Mouse (Mus musculus): ENCODE results near the gene Tcf3. TPM values are rescaled to one million over a fixed set of nuclear protein-coding genes. Genes with fewer than 3 reads are reported as not detected.
A peak's percentile ranks its signal among the peaks of the same experiment; 100 is the strongest.

Tcf3 gene
- polyA plus RNA-seq, 1 experiment from 2014 or later = 85.8 TPM

DNA sequence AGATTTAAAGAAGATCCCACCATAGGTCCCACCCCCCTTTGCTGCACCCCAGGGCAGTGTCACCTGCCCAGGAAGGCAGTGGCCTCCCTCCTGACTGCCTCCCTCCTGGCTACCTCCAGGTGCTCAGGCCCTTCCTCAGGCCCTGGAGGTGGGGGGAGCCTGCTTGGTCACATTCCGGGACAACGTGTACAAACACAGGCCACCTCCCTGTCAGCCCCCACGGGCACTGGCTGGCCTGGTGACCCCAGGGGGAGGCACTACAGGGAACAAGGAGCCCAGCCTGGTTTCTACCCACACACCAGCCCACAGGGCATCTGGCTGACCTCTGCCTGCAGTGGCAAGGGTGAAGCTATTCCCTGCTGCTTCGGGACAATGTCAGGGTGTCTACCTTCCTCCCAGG lies 4.5 kb upstream of the Tcf3 start:
- 60% methylated on average over 4 of the region's 4 CpGs for WGBS
- peaks cover 18% of the 10 kb centered on the region; the same call in 1 of the 2 replicates for H3K27me3 ChIP-seq (replicated peaks)
- no peak for ATAC-seq (ENCODE audit: insufficient number of reproducible peaks, low FRiP score)
- H3K27ac ChIP-seq (ENCODE audit: poor library complexity, severe bottlenecking) = no peak overlapping the region
- H3K9ac ChIP-seq = no peak overlapping the region
- H3K4me2 ChIP-seq = no peak overlapping the region
- H3K36me3 ChIP-seq = no peaks in the 10 kb centered on the region
- no peaks in the 10 kb centered on the region for H3K9me3 ChIP-seq (replicated peaks)
- no peak overlapping the region for H3K4me3 ChIP-seq
- H3K4me1 ChIP-seq (replicated peaks) = peaks cover 9% of the 10 kb centered on the region

DNA sequence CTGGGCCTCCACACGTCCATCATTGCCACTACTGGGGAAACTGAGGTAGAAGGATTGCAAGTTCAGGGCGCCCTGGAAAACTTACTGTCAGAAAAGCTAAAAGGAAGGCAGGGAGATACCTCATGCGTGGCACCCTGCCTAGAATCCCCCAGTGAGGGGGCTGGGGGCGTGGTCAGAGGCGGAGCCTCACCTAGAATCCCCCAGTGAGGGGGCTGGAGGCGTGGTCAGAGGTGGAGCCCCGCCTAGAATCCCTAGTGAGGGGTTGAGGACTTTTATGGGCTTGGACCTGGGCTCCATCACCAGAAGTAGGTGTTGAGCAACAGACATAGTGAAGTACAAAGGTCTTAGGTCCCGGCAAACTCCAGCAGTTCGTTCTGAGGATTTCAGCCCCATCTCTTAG lies 2.8 kb upstream of the Tcf3 start:
- H3K27ac ChIP-seq (ENCODE audit: poor library complexity, severe bottlenecking) = no peak overlapping the region
- H3K4me2 ChIP-seq = peak overlapping the region; percentile 27
- no peaks in the 10 kb centered on the region for H3K9me3 ChIP-seq (replicated peaks)
- H3K4me1 ChIP-seq (replicated peaks) = peaks cover 23% of the 10 kb centered on the region
- no peak overlapping the region for H3K4me3 ChIP-seq
- 8% methylated on average over 9 of the region's 9 CpGs for WGBS
- no peaks in the 10 kb centered on the region for H3K36me3 ChIP-seq
- H3K27me3 ChIP-seq (replicated peaks) = peaks cover 18% of the 10 kb centered on the region; the same call in 1 of the 2 replicates
- ATAC-seq (ENCODE audit: insufficient number of reproducible peaks, low FRiP score) = no peak
- H3K9ac ChIP-seq = no peak overlapping the region

DNA sequence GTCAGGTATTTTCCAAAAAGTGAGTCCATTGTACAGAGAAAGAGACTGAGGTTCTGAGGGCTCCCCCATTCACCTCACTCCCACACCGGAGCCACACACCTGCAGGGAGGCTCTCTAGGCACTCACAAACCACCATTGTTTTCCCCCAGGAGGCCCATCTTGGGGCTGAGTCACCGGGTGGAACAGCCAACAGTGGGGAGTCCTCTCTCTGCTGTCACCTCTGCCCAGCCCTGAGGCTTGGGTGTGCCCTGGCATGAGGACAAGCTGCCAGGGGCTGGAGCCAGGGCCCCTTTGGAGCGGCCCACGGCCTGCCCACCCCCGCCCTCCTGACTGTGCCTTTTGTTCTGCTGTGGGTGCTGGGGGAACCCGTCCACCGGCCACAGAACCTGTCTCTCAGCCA lies 2.3 kb upstream of the Tcf3 start:
- Histone ChIP-seq H3K36me3 (peaks cover 4% of the 10 kb centered on the region), H3K27me3 (replicated peaks) (peaks cover 18% of the 10 kb centered on the region; the same call in 1 of the 2 replicates), H3K27ac (ENCODE audit: poor library complexity, severe bottlenecking) (no peak overlapping the region), H3K9ac (peak overlapping the region; percentile 41; the same call in 1 of the 2 replicates), H3K4me1 (replicated peaks) (peaks cover 28% of the 10 kb centered on the region), H3K4me3 (no peak overlapping the region), H3K4me2 (peak overlapping the region; percentile 27), H3K9me3 (replicated peaks) (no peaks in the 10 kb centered on the region)
- ATAC-seq (ENCODE audit: insufficient number of reproducible peaks, low FRiP score) = peak; percentile 63
- WGBS = 43% methylated on average over 7 of the region's 7 CpGs

DNA sequence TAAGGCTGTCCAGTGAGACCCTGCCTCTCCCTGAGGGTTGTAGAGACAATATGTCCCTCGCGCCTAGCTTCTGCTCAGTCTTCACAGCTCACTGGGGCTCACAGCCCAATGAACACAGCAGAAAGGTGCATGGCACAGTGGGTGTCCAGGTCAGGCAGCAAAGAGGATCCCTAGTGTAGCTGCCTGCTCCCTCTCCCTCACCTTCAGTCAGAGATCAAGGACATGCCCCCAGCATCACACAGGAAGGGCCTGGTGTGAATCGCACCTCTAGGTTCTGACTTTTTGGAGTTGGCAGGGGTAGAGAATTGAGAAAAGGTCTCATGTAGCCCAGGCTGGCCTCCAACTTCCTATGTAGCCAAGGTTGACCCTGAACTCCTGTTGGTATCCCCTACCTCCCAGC lies 1.4 kb upstream of the Tcf3 start:
- WGBS = 78% methylated on average over 3 of the region's 3 CpGs
- no peak overlapping the region for H3K27ac ChIP-seq (ENCODE audit: poor library complexity, severe bottlenecking)
- peaks cover 18% of the 10 kb centered on the region; the same call in 1 of the 2 replicates for H3K27me3 ChIP-seq (replicated peaks)
- no peaks in the 10 kb centered on the region for H3K9me3 ChIP-seq (replicated peaks)
- H3K9ac ChIP-seq = 0 out of 2 replicates have a peak overlapping the region, but pooled peaks have one; percentile 14
- ATAC-seq (ENCODE audit: insufficient number of reproducible peaks, low FRiP score) = no peak
- no peak overlapping the region; the same call in 1 of the 2 replicates for H3K4me3 ChIP-seq
- H3K36me3 ChIP-seq = peaks cover 13% of the 10 kb centered on the region
- H3K4me1 ChIP-seq (replicated peaks) = peaks cover 31% of the 10 kb centered on the region
- peak overlapping the region; percentile 5; the same call in 1 of the 2 replicates for H3K4me2 ChIP-seq

DNA sequence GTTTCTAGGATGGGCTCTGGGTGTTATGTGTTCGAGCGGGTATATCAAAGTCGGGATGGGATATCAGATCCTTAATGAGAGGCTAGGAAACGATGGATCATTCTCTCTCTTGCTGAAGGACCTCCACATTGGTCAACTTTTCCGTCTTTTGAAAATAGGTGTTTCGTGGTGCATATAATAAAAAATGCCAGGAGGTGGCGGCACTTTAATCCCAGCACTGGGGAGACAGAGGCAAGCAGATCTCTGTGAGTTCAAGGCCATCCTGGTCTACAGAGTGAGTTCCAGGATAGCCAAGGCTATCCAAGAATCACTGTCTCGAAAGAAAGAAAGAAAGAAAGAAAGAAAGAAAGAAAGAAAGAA lies 766 bp upstream of the Tcf3 start:
- peaks cover 19% of the 10 kb centered on the region for H3K36me3 ChIP-seq
- peaks cover 31% of the 10 kb centered on the region for H3K4me1 ChIP-seq (replicated peaks)
- WGBS = 14% methylated on average over 8 of the region's 8 CpGs
- H3K27ac ChIP-seq (ENCODE audit: poor library complexity, severe bottlenecking) = peak overlapping the region; percentile 36; the same call in 1 of the 2 replicates
- no peaks in the 10 kb centered on the region for H3K9me3 ChIP-seq (replicated peaks)
- no peak overlapping the region for H3K9ac ChIP-seq
- H3K4me2 ChIP-seq = peak overlapping the region; percentile 34
- H3K4me3 ChIP-seq = peak overlapping the region; percentile 99
- no peak for ATAC-seq (ENCODE audit: insufficient number of reproducible peaks, low FRiP score)
- peaks cover 17% of the 10 kb centered on the region; the same call in 1 of the 2 replicates for H3K27me3 ChIP-seq (replicated peaks)

DNA sequence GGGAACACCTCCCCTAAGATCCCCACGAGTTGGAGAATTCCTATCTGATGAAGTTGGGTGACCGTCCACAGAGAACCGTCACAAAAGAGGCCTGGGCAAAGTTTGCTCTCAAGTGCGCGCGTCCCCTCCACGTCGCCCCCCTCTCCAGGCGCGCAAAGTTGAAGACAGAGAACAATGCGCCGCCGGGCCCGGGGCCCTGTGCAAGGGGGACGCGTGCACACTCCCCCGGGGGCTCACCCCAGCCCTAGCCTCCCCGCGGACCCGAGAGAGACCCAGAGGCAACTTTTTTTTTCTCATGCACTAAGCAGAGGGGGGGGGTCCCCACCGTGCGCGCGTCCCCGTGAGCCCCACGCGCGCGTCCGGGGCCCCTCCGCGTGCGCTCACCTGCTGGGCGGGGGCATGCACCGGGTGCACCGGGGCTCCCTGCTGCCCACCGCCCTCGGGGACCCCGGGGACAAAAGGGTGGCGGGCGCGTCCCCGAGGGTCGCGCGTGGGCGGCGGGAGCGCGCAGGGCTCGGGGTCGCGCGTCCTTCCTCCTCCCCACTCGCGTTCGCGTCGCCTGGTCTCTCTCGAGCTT lies 423 bp downstream of the Tcf3 start:
- ATAC-seq (ENCODE audit: insufficient number of reproducible peaks, low FRiP score) = 0 out of 2 replicates have a peak, but pooled peaks have one; percentile 13
- peak overlapping the region; percentile 75 for H3K4me2 ChIP-seq
- H3K36me3 ChIP-seq = peaks cover 31% of the 10 kb centered on the region
- H3K4me3 ChIP-seq = peak overlapping the region; percentile 99
- WGBS = under 1% methylated on average over 60 of the region's 60 CpGs
- peak overlapping the region; percentile 100 for H3K9ac ChIP-seq
- no peaks in the 10 kb centered on the region for H3K9me3 ChIP-seq (replicated peaks)
- 0 out of 2 replicates have a peak, but pooled peaks cover 6% of the 10 kb centered on the region for H3K27me3 ChIP-seq (replicated peaks)
- H3K4me1 ChIP-seq (replicated peaks) = peaks cover 31% of the 10 kb centered on the region
- H3K27ac ChIP-seq (ENCODE audit: poor library complexity, severe bottlenecking) = peak overlapping the region; percentile 90

DNA sequence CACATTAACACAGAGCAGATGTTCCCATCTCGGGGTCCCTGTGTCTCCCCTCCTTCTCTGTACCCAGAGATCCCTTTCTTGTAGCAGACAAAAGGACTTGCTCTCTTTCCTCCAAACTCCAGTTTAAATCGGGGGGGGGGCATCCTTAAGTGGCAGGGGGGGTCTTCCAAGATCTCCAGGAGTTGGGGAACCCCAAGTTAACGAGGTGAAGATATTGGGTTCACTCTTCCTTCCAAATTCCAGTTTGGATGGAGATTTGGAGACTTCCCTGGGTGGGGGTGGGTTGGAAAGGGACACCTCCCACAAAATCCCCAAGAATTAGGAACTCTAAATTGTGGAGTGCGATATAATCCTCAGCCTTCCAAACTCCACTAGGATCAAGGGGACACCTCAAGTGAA lies 1.1 kb downstream of the Tcf3 start:
- no peak for ATAC-seq (ENCODE audit: insufficient number of reproducible peaks, low FRiP score)
- Histone ChIP-seq H3K27me3 (replicated peaks) (no peaks in the 10 kb centered on the region), H3K36me3 (peaks cover 37% of the 10 kb centered on the region), H3K9me3 (replicated peaks) (no peaks in the 10 kb centered on the region), H3K4me3 (peak overlapping the region; percentile 99), H3K27ac (ENCODE audit: poor library complexity, severe bottlenecking) (peak overlapping the region; percentile 90), H3K4me1 (replicated peaks) (peaks cover 31% of the 10 kb centered on the region), H3K9ac (peak overlapping the region; percentile 100), H3K4me2 (peak overlapping the region; percentile 75)
- WGBS = 5% methylated on average over 4 of the region's 4 CpGs

DNA sequence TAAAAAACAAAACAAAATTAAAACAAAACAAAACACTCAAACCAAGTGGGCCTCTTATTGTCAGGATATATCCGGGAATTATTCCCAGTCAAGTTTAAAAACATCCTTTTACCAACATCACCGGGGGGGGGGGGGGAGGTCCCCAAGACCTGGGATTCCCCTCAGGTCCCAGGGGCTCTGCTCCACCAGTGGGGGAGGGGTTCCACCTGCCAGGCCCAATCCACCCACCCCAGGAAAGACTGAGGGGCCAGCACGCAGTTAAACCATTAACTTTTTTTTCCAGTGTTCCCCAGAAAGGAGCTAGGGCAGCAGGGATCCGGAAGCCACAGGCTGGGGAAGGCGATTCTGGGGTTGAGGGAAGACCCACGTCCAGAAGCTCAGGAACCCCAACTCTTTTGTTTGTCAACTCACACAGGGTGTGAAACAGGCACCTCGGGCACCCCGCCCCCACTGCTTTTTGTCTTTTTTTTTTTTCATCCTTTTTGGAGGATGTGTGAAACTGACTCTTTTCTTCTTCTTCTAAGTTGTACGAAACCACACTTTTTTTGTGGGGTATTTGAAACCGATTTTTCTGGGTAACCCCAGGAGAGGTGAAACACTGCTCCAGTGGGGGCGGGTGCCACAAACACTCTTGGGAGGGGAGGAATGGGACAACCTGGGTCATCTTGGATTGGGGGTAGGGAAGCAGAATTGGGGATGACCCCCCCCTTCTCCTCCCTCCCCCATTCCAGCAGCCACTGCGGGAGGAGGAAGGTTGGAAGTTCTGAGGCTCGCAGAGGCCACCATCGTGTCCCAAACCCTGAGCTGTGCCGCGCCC lies 1.7 kb downstream of the Tcf3 start:
- Histone ChIP-seq H3K4me2 (peak overlapping the region; percentile 75), H3K36me3 (peaks cover 43% of the 10 kb centered on the region), H3K9me3 (replicated peaks) (no peaks in the 10 kb centered on the region), H3K27ac (ENCODE audit: poor library complexity, severe bottlenecking) (peak overlapping the region; percentile 33; the same call in 1 of the 2 replicates), H3K9ac (peak overlapping the region; percentile 100), H3K4me1 (replicated peaks) (peaks cover 31% of the 10 kb centered on the region), H3K4me3 (peak overlapping the region; percentile 99), H3K27me3 (replicated peaks) (no peaks in the 10 kb centered on the region)
- no peak for ATAC-seq (ENCODE audit: insufficient number of reproducible peaks, low FRiP score)
- 30% methylated on average over 16 of the region's 16 CpGs for WGBS

DNA sequence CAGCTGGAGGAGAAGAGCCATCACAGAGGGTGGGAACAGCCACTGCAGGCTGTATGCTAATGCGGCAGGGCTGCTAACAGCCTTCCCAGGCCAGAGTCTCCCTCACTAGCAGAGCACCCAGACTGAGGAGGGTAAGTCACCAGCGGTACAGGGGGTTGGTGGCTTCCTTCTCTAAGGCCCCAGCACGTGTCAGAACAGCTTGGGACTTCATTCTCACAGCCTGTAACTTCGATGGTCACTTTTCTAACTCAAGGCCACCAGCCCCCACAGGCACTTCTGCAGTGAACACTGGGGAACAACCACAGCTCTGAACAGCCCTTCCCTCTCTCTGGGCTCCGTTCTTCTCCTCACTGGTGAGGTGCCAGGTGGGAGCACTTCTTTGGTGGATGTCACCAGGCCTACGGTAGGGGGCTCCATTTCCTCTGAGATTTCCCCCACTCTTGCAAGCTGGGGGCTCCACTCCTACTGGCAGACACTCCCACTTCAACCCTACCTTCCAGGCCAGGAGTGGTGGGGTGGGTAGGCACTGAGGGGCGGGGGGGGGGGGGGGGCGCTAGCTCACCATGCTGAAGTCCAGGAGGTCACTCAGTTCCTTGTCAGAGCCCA lies 3.0 kb downstream of the Tcf3 start:
- Histone ChIP-seq H3K27ac (ENCODE audit: poor library complexity, severe bottlenecking) (no peak overlapping the region; the same call in 1 of the 2 replicates), H3K4me1 (replicated peaks) (peaks cover 22% of the 10 kb centered on the region), H3K27me3 (replicated peaks) (no peaks in the 10 kb centered on the region), H3K4me3 (no peak overlapping the region), H3K9me3 (replicated peaks) (peaks cover 4% of the 10 kb centered on the region; the same call in 1 of the 2 replicates), H3K9ac (no peak overlapping the region), H3K36me3 (peaks cover 56% of the 10 kb centered on the region), H3K4me2 (no peak overlapping the region)
- no peak for ATAC-seq (ENCODE audit: insufficient number of reproducible peaks, low FRiP score)
- WGBS = 77% methylated on average over 7 of the region's 8 CpGs

DNA sequence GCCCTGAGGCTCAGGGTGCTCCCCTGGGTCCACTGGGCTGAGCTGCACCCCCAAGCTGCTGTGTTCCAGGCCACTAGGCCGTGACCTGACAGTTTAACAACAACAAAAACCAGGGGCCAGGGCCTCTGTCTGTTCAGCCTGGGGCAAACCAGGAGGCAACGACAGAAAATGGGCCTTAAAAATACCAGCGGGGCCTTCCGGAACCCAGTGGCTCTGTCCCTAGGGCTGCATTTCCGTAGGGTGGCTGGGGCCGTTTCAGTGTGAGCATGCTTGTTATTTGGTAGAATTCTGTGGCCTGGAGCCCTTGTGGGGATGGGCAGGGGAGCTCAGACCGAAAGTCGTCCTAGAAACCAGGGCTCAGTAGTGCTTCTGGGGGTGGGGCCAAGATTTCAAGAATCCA lies 3.6 kb downstream of the Tcf3 start:
- Histone ChIP-seq H3K36me3 (peaks cover 63% of the 10 kb centered on the region), H3K9ac (0 out of 2 replicates have a peak overlapping the region, but pooled peaks have one; percentile 30)

DNA sequence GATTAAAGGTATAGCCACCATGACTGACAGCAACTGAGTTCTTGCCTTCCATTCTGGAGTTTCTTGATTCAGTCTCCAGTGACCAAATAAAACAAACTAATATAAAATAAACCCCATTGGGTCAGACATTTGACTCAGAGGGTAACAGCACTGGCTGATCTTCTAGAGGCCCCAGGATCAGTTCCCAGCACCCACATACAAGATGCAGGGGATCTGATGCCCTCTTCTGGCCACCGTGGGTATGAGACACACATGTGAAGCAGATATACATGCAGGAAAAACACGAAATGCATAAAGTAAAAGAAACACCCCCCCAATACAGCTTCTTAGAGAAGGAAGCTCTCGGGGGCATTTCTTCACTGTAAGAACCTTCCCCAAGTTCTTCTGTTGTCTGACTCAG lies 8.4 kb downstream of the Tcf3 start:
- no peak overlapping the region for H3K27ac ChIP-seq (ENCODE audit: poor library complexity, severe bottlenecking)
- ATAC-seq (ENCODE audit: insufficient number of reproducible peaks, low FRiP score) = no peak

More for the DNA sequence above, 3.6 kb downstream of the Tcf3 start:
- Histone ChIP-seq H3K9me3 (replicated peaks) (peaks cover 11% of the 10 kb centered on the region; the same call in 1 of the 2 replicates), H3K4me2 (no peak overlapping the region), H3K4me3 (no peak overlapping the region), H3K27me3 (replicated peaks) (no peaks in the 10 kb centered on the region), H3K4me1 (replicated peaks) (peaks cover 22% of the 10 kb centered on the region), H3K27ac (ENCODE audit: poor library complexity, severe bottlenecking) (no peak overlapping the region)
- ATAC-seq (ENCODE audit: insufficient number of reproducible peaks, low FRiP score) = no peak
- WGBS = 85% methylated on average over 8 of the region's 8 CpGs

More for the DNA sequence above, 8.4 kb downstream of the Tcf3 start:
- H3K4me2 ChIP-seq = no peak overlapping the region
- H3K4me3 ChIP-seq = no peak overlapping the region
- peaks cover 29% of the 10 kb centered on the region for H3K4me1 ChIP-seq (replicated peaks)
- 94% methylated on average over 3 of the region's 3 CpGs for WGBS
- H3K36me3 ChIP-seq = peaks cover 89% of the 10 kb centered on the region
- H3K27me3 ChIP-seq (replicated peaks) = no peaks in the 10 kb centered on the region
- no peak overlapping the region for H3K9ac ChIP-seq
- H3K9me3 ChIP-seq (replicated peaks) = peaks cover 12% of the 10 kb centered on the region; the same call in 1 of the 2 replicates

All from heart, embryonic 12.5 days (tissue).